Mouse (Mus musculus) hindbrain, embryonic 16.5 days (tissue): ENCODE measurements around the gene Hnrnpl. TPM values are rescaled to one million over a fixed set of nuclear protein-coding genes. Genes with fewer than 3 reads are reported as not detected.

Experiments
- ATAC-seq: fragments of 200-750 bp; cut with Nextera tagmentation; 2 replicates; pipeline ENCODE4 v1.8.0; 2017; ENCODE audit warnings: moderate TSS enrichment, moderate library complexity
- H3K27ac ChIP-seq: fragments of 300-500 bp; sonication (generic); 2 replicates; pipeline ENCODE4 v1.5.1; 2014; ENCODE audit warnings: low read depth, mild to moderate bottlenecking, control low read depth, low read length, moderate library complexity
- H3K27me3 ChIP-seq: fragments of 300-500 bp; sonication (generic); replicated peaks from 2 replicates; pipeline ENCODE4 v1.6.1; 2014; ENCODE audit warnings: low read length; ENCODE audit not compliant: control insufficient read depth, insufficient read depth
- H3K36me3 ChIP-seq: fragments of 300-500 bp; sonication (generic); 2 replicates; pipeline ENCODE4 v1.6.1; 2014; ENCODE audit warnings: mild to moderate bottlenecking, low read length, moderate library complexity, mixed read lengths; ENCODE audit not compliant: control insufficient read depth, insufficient read depth
- H3K4me1 ChIP-seq: fragments of 300-500 bp; sonication (generic); 2 replicates; pipeline ENCODE4 v1.6.1; 2014; ENCODE audit warnings: low read depth, low read length; ENCODE audit not compliant: control insufficient read depth, insufficient read depth
- H3K4me2 ChIP-seq: fragments of 300-500 bp; sonication (generic); 2 replicates; pipeline ENCODE4 v1.6.1; 2014; ENCODE audit warnings: mild to moderate bottlenecking, low read length, control low read depth, moderate library complexity
- H3K4me3 ChIP-seq: fragments of 300-500 bp; sonication (generic); 2 replicates; pipeline ENCODE4 v1.5.1; 2014; ENCODE audit warnings: mild to moderate bottlenecking, low read length, control low read depth, moderate library complexity
- H3K9ac ChIP-seq: fragments of 300-500 bp; sonication (generic); 2 replicates; pipeline ENCODE4 v1.6.1; 2014; ENCODE audit warnings: low read depth, mild to moderate bottlenecking, control low read depth, low read length, moderate library complexity
- H3K9me3 ChIP-seq: fragments of 300-500 bp; sonication (generic); 2 replicates; pipeline ENCODE4 v1.6.1; 2014; ENCODE audit warnings: mild to moderate bottlenecking, low read length, moderate library complexity; ENCODE audit not compliant: control insufficient read depth
- WGBS: fragments of 180-500 bp; shearing (Covaris S2); extraction: QIAGEN DNeasy Blood & Tissue Kit; methylation state at CpG from one replicate; pipeline ENCODE4 v1.1.7; 2014; 5-methylcytosine and 5-hydroxymethylcytosine counted together
- polyA plus RNA-seq: library from polyadenylated mRNA; unstranded; fragments of >200 nt; fragmentation: Nextera tagmentation; extraction: Ambion mirVana; gene quantifications from 2 replicates; pipeline ENCODE4 v1.2.1, GENCODE M21; 2015

Hnrnpl gene
- polyA plus RNA-seq, 1 experiment from 2014 or later = 117 TPM

GRCm38 (mm10) chr7:28850642-28851041 is 42.3 kb downstream of the Hnrnpl start:
- Histone ChIP-seq H3K4me2 (no peak overlapping the region), H3K9ac (no peak overlapping the region), H3K27me3 (no peaks in the 10 kb centered on the region), H3K4me3 (no peak overlapping the region), H3K9me3 (no peaks in the 10 kb centered on the region), H3K4me1 (no peaks in the 10 kb centered on the region), H3K27ac (no peak overlapping the region), H3K36me3 (no peaks in the 10 kb centered on the region)
- ATAC-seq = no peak
- WGBS = 87% methylated on average over 4 of the region's 4 CpGs

GRCm38 (mm10) chr7:28859953-28860352 is 51.6 kb downstream of the Hnrnpl start:
- no peak for ATAC-seq
- no peaks in the 10 kb centered on the region for H3K36me3 ChIP-seq
- H3K9me3 ChIP-seq = peaks cover 5% of the 10 kb centered on the region; the same call in 1 of the 2 replicates
- no peaks in the 10 kb centered on the region for H3K4me1 ChIP-seq
- WGBS = 94% methylated on average over 2 of the region's 2 CpGs
- no peaks in the 10 kb centered on the region for H3K27me3 ChIP-seq
- no peak overlapping the region for H3K4me3 ChIP-seq
- no peak overlapping the region for H3K27ac ChIP-seq
- H3K9ac ChIP-seq = no peak overlapping the region
- no peak overlapping the region for H3K4me2 ChIP-seq

GRCm38 (mm10) chr7:28860898-28861297 is 52.6 kb downstream of the Hnrnpl start:
- Histone ChIP-seq H3K4me3 (no peak overlapping the region), H3K9me3 (peaks cover 5% of the 10 kb centered on the region; the same call in 1 of the 2 replicates), H3K4me1 (peaks cover 2% of the 10 kb centered on the region; the same call in 1 of the 2 replicates), H3K27ac (no peak overlapping the region), H3K9ac (no peak overlapping the region), H3K4me2 (no peak overlapping the region), H3K36me3 (no peaks in the 10 kb centered on the region), H3K27me3 (no peaks in the 10 kb centered on the region)
- 87% methylated on average over 6 of the region's 6 CpGs for WGBS
- ATAC-seq = no peak

GRCm38 (mm10) chr7:28862817-28863499 is 54.6 kb downstream of the Hnrnpl start:
- H3K4me2 ChIP-seq = no peak overlapping the region
- no peaks in the 10 kb centered on the region for H3K27me3 ChIP-seq
- 80% methylated on average over 15 of the region's 15 CpGs for WGBS
- H3K4me3 ChIP-seq = no peak overlapping the region
- H3K4me1 ChIP-seq = peaks cover 2% of the 10 kb centered on the region; the same call in 1 of the 2 replicates
- no peak for ATAC-seq
- no peak overlapping the region for H3K27ac ChIP-seq
- H3K9ac ChIP-seq = no peak overlapping the region
- no peaks in the 10 kb centered on the region for H3K36me3 ChIP-seq
- H3K9me3 ChIP-seq = peaks cover 5% of the 10 kb centered on the region; the same call in 1 of the 2 replicates

- Histone ChIP-seq H3K9ac (peak within 1 kb of the TSS; percentile 14; the same call in 1 of the 2 replicates), H3K4me2 (no peak within 1 kb of the TSS), H3K4me1 (peaks cover 2% of the 10 kb centered on the region; the same call in 1 of the 2 replicates), H3K4me3 (no peak within 1 kb of the TSS), H3K27me3 (no peaks in the 10 kb centered on the region), H3K36me3 (no peaks in the 10 kb centered on the region), H3K27ac (no peak within 1 kb of the TSS), H3K9me3 (peaks cover 4% of the 10 kb centered on the region; the same call in 1 of the 2 replicates)
- no peak for ATAC-seq
- 78% methylated on average over 6 of the region's 6 CpGs for WGBS
Measured at GRCm38 (mm10) chr7:28863540-28863939, 55.2 kb downstream of the Hnrnpl start, which contains the start of gene Lgals7. Lgals7 (plus strand) TSS chr7:28863853.

- 0 out of 2 replicates have a peak, but pooled peaks cover 3% of the 10 kb centered on the region for H3K9me3 ChIP-seq
- H3K27me3 ChIP-seq = no peaks in the 10 kb centered on the region
- H3K27ac ChIP-seq = no peak overlapping the region
- H3K4me3 ChIP-seq = no peak overlapping the region
- H3K36me3 ChIP-seq = no peaks in the 10 kb centered on the region
- H3K4me1 ChIP-seq = peaks cover 2% of the 10 kb centered on the region; the same call in 1 of the 2 replicates
- WGBS = 45% methylated on average over 9 of the region's 9 CpGs
- H3K4me2 ChIP-seq = no peak overlapping the region
- ATAC-seq = no peak
- peak overlapping the region; percentile 14; the same call in 1 of the 2 replicates for H3K9ac ChIP-seq
Measured at GRCm38 (mm10) chr7:28864288-28864750, 56.0 kb downstream of the Hnrnpl start.

- WGBS = 48% methylated on average over 33 of the region's 33 CpGs
- Histone ChIP-seq H3K9me3 (0 out of 2 replicates have a peak, but pooled peaks cover 3% of the 10 kb centered on the region), H3K4me2 (peak overlapping the region; percentile 57), H3K36me3 (no peaks in the 10 kb centered on the region), H3K27me3 (no peaks in the 10 kb centered on the region), H3K4me1 (peaks cover 2% of the 10 kb centered on the region; the same call in 1 of the 2 replicates), H3K27ac (no peak overlapping the region), H3K4me3 (peak overlapping the region; percentile 25), H3K9ac (peak overlapping the region; percentile 39; the same call in 1 of the 2 replicates)
- peak; percentile 86 for ATAC-seq
Measured at GRCm38 (mm10) chr7:28865481-28866300, 57.4 kb downstream of the Hnrnpl start.

- Histone ChIP-seq H3K4me1 (peaks cover 2% of the 10 kb centered on the region; the same call in 1 of the 2 replicates), H3K36me3 (no peaks in the 10 kb centered on the region), H3K4me3 (no peak overlapping the region), H3K27ac (no peak overlapping the region), H3K9ac (no peak overlapping the region), H3K4me2 (no peak overlapping the region), H3K27me3 (no peaks in the 10 kb centered on the region), H3K9me3 (no peaks in the 10 kb centered on the region)
- 92% methylated on average over 28 of the region's 28 CpGs for WGBS
- ATAC-seq = no peak
Measured at GRCm38 (mm10) chr7:28866769-28867507, 58.6 kb downstream of the Hnrnpl start.
